Mouse (Mus musculus) MEL (cell line): Measurements from ENCODE around the gene Dzip1.

Source experiments
- CHD2 ChIP-seq: IDR thresholded peaks from 2 replicates; pipeline ENCODE4 v1.6.1; 2011; ENCODE audit warnings: low read length, improper control_type of control experiment
- CTCF ChIP-seq, 3 experiments: IDR thresholded peaks in 2 of 3; conservative IDR thresholded peaks in 1 of 3; 2 replicates each; pipeline ENCODE4 v1.5.1; 2011 to 2012; ENCODE audit warnings: low read length in 3 of 3, low read depth in 2 of 3, mild to moderate bottlenecking in 2 of 3, improper control_type of control experiment in 1 of 3, inconsistent platforms in 1 of 3, mixed read lengths in 1 of 3, moderate library complexity in 1 of 3; ENCODE audit not compliant: control insufficient read depth in 1 of 3, insufficient read depth in 1 of 3, poor library complexity in 1 of 3, severe bottlenecking in 1 of 3
- EP300 ChIP-seq, 2 experiments: IDR thresholded peaks; 2 replicates each; pipeline ENCODE4 v1.6.1; 2011; ENCODE audit warnings: improper control_type of control experiment in 2 of 2, low read length in 2 of 2, low read depth in 1 of 2, mild to moderate bottlenecking in 1 of 2
- ETS1 ChIP-seq: IDR thresholded peaks from 2 replicates; pipeline ENCODE4 v1.6.1; 2012; ENCODE audit warnings: low read depth, mild to moderate bottlenecking, inconsistent platforms, low read length, improper control_type of control experiment, moderate library complexity
- GATA1 ChIP-seq: IDR thresholded peaks from 2 replicates; pipeline ENCODE4 v1.6.1; 2011; ENCODE audit warnings: low read depth, low read length, improper control_type of control experiment
- MAFK ChIP-seq: IDR thresholded peaks from 2 replicates; pipeline ENCODE4 v1.6.1; 2011; ENCODE audit warnings: low read depth, mild to moderate bottlenecking, low read length, improper control_type of control experiment, borderline replicate concordance
- POLR2A ChIP-seq, 2 experiments: IDR thresholded peaks; 2 replicates each; pipeline ENCODE4 v1.6.1; 2011 to 2012; ENCODE audit warnings: low read length in 2 of 2, mild to moderate bottlenecking in 2 of 2, control low read depth in 1 of 2, improper control_type of control experiment in 1 of 2, low read depth in 1 of 2, moderate library complexity in 1 of 2; ENCODE audit not compliant: control insufficient read depth in 1 of 2, insufficient read depth in 1 of 2, poor library complexity in 1 of 2
- UBTF ChIP-seq: IDR thresholded peaks from 2 replicates; pipeline ENCODE4 v1.6.1; 2012; ENCODE audit warnings: low read depth, mild to moderate bottlenecking, inconsistent platforms, low read length, improper control_type of control experiment, moderate library complexity, borderline replicate concordance; ENCODE audit not compliant: insufficient read depth
- ZKSCAN1 ChIP-seq: IDR thresholded peaks from 2 replicates; pipeline ENCODE4 v1.6.1; 2012; ENCODE audit warnings: low read depth, mild to moderate bottlenecking, inconsistent platforms, low read length, improper control_type of control experiment, moderate library complexity

DNA sequence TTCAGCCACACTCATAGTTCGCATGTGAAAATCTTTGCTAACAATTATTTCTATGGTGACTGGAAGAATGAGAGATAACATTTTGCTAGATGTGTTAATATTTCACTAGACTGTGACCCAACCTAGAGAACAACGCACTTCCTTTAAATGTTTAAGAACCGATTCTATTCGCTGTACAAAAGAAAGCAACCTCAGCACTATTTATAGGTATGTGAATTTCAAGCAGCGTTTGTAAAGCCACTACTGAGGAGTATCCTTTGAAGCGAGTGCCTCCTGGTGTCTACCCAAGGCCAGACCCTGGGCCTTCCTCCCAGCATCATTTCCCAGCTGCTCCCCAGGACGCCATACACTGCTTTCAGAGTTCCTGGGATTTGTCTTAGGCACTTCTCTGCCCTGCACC is 4.6 kb downstream of the Dzip1 start:
- no peak for TF ChIP-seq CTCF (IDR thresholded peaks at IDR 0.05 in 2 of 3, conservative IDR thresholded peaks at IDR 0.05 in 1 of 3; ENCODE audit: control insufficient read depth in 1 of 3, insufficient read depth in 1 of 3, low read depth in 2 of 3, low read length in 3 of 3, poor library complexity in 1 of 3, severe bottlenecking in 1 of 3)
- TF ChIP-seq ZKSCAN1 = no peak
- no peak for TF ChIP-seq MAFK
- no peak for TF ChIP-seq EP300 (IDR thresholded peaks at IDR 0.05; ENCODE audit: low read depth in 1 of 2, low read length in 2 of 2)
- no peak for TF ChIP-seq POLR2A (IDR thresholded peaks at IDR 0.05; ENCODE audit: control insufficient read depth in 1 of 2, insufficient read depth in 1 of 2, low read depth in 1 of 2, low read length in 2 of 2, poor library complexity in 1 of 2)
- no peak for TF ChIP-seq CHD2
- TF ChIP-seq UBTF = no peak
- TF ChIP-seq GATA1 = no peak
- no peak for TF ChIP-seq ETS1
